Mouse (Mus musculus): ENCODE measurements around the gene Efna3. TPM values are rescaled to one million over a fixed set of nuclear protein-coding genes. Genes with fewer than 3 reads are reported as not detected.
A peak's percentile ranks its signal among the peaks of the same experiment; 100 is the strongest.

The Efna3 gene
- total RNA-seq, 1 experiment from 2014 or later = not detected

- no peak for ATAC-seq (replicated peaks; ENCODE audit: insufficient number of reproducible peaks, low FRiP score, low TSS enrichment, poor library complexity, severe bottlenecking)
These were observed 51.0 kb downstream of the Efna3 start for GRCm38 (mm10) chr3:89271760-89272159.

DNA sequence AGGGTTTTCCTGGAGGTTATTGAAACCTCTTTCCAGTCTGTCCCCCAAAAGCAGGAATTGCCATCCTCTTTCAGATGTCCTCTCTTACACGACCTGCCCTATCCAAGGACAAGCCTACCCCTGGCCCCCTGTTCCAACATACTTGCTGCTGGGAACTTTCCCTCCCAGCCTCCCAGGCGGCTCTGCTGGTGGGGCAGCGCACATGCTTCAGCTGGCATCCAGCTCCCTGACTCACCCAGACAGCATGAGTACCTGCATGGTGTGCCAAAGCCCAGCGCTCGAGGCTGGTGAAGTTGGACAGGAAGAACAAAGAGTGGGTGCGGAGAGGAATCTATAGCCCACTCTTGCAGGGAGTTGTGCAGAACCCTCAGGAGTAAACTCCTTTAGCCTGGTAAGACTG lies 51.9 kb downstream of the Efna3 start:
- ATAC-seq (replicated peaks; ENCODE audit: insufficient number of reproducible peaks, low FRiP score, low TSS enrichment, poor library complexity, severe bottlenecking) = no peak

- peak; percentile 65; the same call in 1 of the 2 replicates for ATAC-seq (replicated peaks; ENCODE audit: insufficient number of reproducible peaks, low FRiP score, low TSS enrichment, poor library complexity, severe bottlenecking)
These were observed 52.6 kb downstream of the Efna3 start, which contains the start of gene Slc50a1 for GRCm38 (mm10) chr3:89270051-89270755. Gene Slc50a1, minus strand, starts transcription at chr3:89270570.

DNA sequence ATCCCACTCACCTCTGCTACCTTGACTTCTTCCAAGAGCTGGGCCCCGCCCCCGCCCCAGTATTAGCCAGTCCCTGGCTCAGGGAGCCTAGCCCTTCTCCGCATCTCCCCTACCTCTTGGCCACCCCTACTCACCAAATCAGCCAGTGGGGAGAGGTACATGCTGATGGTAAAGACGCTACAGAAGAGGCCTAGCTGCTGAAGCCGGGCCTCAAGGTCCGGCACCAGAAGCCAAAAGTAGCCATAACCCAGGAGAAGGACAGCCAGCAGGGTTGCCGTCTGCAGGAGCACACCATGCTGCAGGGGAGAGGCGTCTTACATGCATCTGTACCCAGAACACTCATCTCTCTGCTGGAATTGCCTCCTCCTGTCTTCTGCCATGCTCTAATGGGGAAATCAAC lies 53.8 kb downstream of the Efna3 start:
- no peak for ATAC-seq (replicated peaks; ENCODE audit: insufficient number of reproducible peaks, low FRiP score, low TSS enrichment, poor library complexity, severe bottlenecking)

GRCm38 (mm10) chr3:89266439-89266893 lies 56.3 kb downstream of the Efna3 start:
- peak; percentile 94 for ATAC-seq (replicated peaks; ENCODE audit: insufficient number of reproducible peaks, low FRiP score, low TSS enrichment, poor library complexity, severe bottlenecking)

Other genes starting within 250 kb of the Efna3 start
- 15.7 to 30.9 TPM (median 22.4 TPM) in 3 replicates for gene Rusc1, start 229.7 kb downstream of the Efna3 start, total RNA-seq (2017)
- not detected in 3 replicates for gene Gm43738, start 221.9 kb downstream of the Efna3 start, total RNA-seq (2017)
- 37.2 to 55.7 TPM (median 39.0 TPM) in 3 replicates for gene Fdps, start 221.0 kb downstream of the Efna3 start, total RNA-seq (2017)
- not detected in 3 replicates for gene Pklr, start 186.8 kb downstream of the Efna3 start, total RNA-seq (2017)
- not detected in 3 replicates for gene Hcn3, start 162.8 kb downstream of the Efna3 start, total RNA-seq (2017)
- 81.2 to 140 TPM (median 118 TPM) in 3 replicates for gene Clk2, start 158.2 kb downstream of the Efna3 start, total RNA-seq (2017)
- gene Scamp3, start 145.5 kb downstream of the Efna3 start, total RNA-seq (2017) = 23.2 to 55.0 TPM (median 23.6 TPM) in 3 replicates
- gene Fam189b, start 139.8 kb downstream of the Efna3 start, total RNA-seq (2017) = 4.9 to 45.4 TPM (median 15.8 TPM) in 3 replicates
- gene Gba, start 120.0 kb downstream of the Efna3 start, total RNA-seq (2017) = 71.9 to 84.9 TPM (median 81.9 TPM) in 3 replicates
- gene Thbs3, start 107.8 kb downstream of the Efna3 start, total RNA-seq (2017) = 0.95 to 2.3 TPM (median 1.8 TPM) in 3 replicates
- gene Mtx1, start 95.9 kb downstream of the Efna3 start, total RNA-seq (2017) = 42.5 to 61.0 TPM (median 58.7 TPM) in 3 replicates
- 0.85 to 2.2 TPM (median 0.86 TPM) in 3 replicates for gene Muc1, start 93.9 kb downstream of the Efna3 start, total RNA-seq (2017)
- 53.3 to 77.9 TPM (median 61.9 TPM) in 3 replicates for gene Krtcap2, start 77.0 kb downstream of the Efna3 start, total RNA-seq (2017)
- 0.53 to 2.3 TPM in 2 of 3 replicates, not detected in the other for gene Trim46, start 76.7 kb downstream of the Efna3 start, total RNA-seq (2017)
- gene Dpm3, start 63.6 kb downstream of the Efna3 start, total RNA-seq (2017) = 67.3 to 102 TPM (median 83.1 TPM) in 3 replicates
- 58.3 to 94.6 TPM (median 67.9 TPM) in 3 replicates for gene Slc50a1, start 52.4 kb downstream of the Efna3 start, total RNA-seq (2017)
- 0.38 to 0.39 TPM in 2 of 3 replicates, not detected in the other for gene Efna1, start 41.8 kb downstream of the Efna3 start, total RNA-seq (2017)
- gene Efna4, start 15.1 kb upstream of the Efna3 start, total RNA-seq (2017) = not detected in 3 replicates
- 23.1 to 49.7 TPM (median 33.0 TPM) in 3 replicates for gene Adam15, start 27.0 kb upstream of the Efna3 start, total RNA-seq (2017)
- gene Dcst2, start 39.0 kb upstream of the Efna3 start, total RNA-seq (2017) = not detected in 3 replicates
- not detected in 3 replicates for gene Dcst1, start 42.3 kb upstream of the Efna3 start, total RNA-seq (2017)
- gene Zbtb7b, start 71.8 kb upstream of the Efna3 start, total RNA-seq (2017) = 49.4 to 76.6 TPM (median 51.2 TPM) in 3 replicates
- 1.4 TPM in 1 of 3 replicates, not detected in the others for gene Lenep, start 79.8 kb upstream of the Efna3 start, total RNA-seq (2017)
- gene Flad1, start 88.9 kb upstream of the Efna3 start, total RNA-seq (2017) = 16.5 to 22.8 TPM (median 22.4 TPM) in 3 replicates
- gene Cks1b, start 95.4 kb upstream of the Efna3 start, total RNA-seq (2017) = 7.5 to 10.2 TPM (median 8.1 TPM) in 3 replicates
- 48.9 to 65.4 TPM (median 58.4 TPM) in 3 replicates for gene Shc1, start 95.5 kb upstream of the Efna3 start, total RNA-seq (2017)
- gene Pygo2, start 107.2 kb upstream of the Efna3 start, total RNA-seq (2017) = 11.0 to 18.5 TPM (median 17.6 TPM) in 3 replicates
- gene Pbxip1, start 113.7 kb upstream of the Efna3 start, total RNA-seq (2017) = 149 to 190 TPM (median 158 TPM) in 3 replicates
- gene Pmvk, start 131.6 kb upstream of the Efna3 start, total RNA-seq (2017) = 18.0 to 23.5 TPM (median 21.0 TPM) in 3 replicates
- gene Kcnn3, start 197.2 kb upstream of the Efna3 start, total RNA-seq (2017) = not detected in 3 replicates

Measured in monocyte, adult 5-6 weeks (primary cell).